Mouse (Mus musculus) forebrain, embryonic 13.5 days (tissue): ENCODE data around the gene Senp1. TPM values are rescaled to one million over a fixed set of nuclear protein-coding genes. Genes with fewer than 3 reads are reported as not detected.

ENCODE experiments used
- ATAC-seq: fragments of 200-750 bp; cut with Nextera tagmentation; 2 replicates; pipeline ENCODE4 v1.8.0; 2017
- H3K27ac ChIP-seq: fragments of 300-500 bp; sonication (generic); 2 replicates; pipeline ENCODE4 v1.5.1; 2015; ENCODE audit warnings: inconsistent platforms, mild to moderate bottlenecking, moderate library complexity
- H3K27me3 ChIP-seq: fragments of 300-500 bp; sonication (generic); 2 replicates; pipeline ENCODE4 v1.6.1; 2015; ENCODE audit warnings: mild to moderate bottlenecking, inconsistent platforms
- H3K36me3 ChIP-seq: fragments of 300-500 bp; sonication (generic); 2 replicates; pipeline ENCODE4 v1.6.1; 2015; ENCODE audit warnings: mild to moderate bottlenecking, inconsistent platforms; ENCODE audit not compliant: poor library complexity, severe bottlenecking
- H3K4me1 ChIP-seq: fragments of 300-500 bp; sonication (generic); 2 replicates; pipeline ENCODE4 v1.6.1; 2015; ENCODE audit warnings: inconsistent platforms
- H3K4me2 ChIP-seq: fragments of 300-500 bp; sonication (generic); 2 replicates; pipeline ENCODE4 v1.6.1; 2015; ENCODE audit warnings: inconsistent platforms, mild to moderate bottlenecking, moderate library complexity
- H3K4me3 ChIP-seq: fragments of 300-500 bp; sonication (generic); 2 replicates; pipeline ENCODE4 v1.5.1; 2015; ENCODE audit warnings: mild to moderate bottlenecking, inconsistent platforms
- H3K9ac ChIP-seq: fragments of 300-500 bp; sonication (generic); 2 replicates; pipeline ENCODE4 v1.6.1; 2015; ENCODE audit warnings: mild to moderate bottlenecking, inconsistent platforms
- H3K9me3 ChIP-seq: fragments of 300-500 bp; sonication (generic); replicated peaks from 2 replicates; pipeline ENCODE4 v1.6.1; 2016; ENCODE audit warnings: inconsistent platforms
- WGBS: fragments of 180-500 bp; shearing (Covaris S2); methylation state at CpG from one replicate; pipeline ENCODE4 v1.1.7; 2015; 5-methylcytosine and 5-hydroxymethylcytosine counted together
- polyA plus RNA-seq: library from polyadenylated mRNA; unstranded; fragments of >200 nt; fragmentation: Nextera tagmentation; extraction: Ambion mirVana; gene quantifications from 2 replicates; pipeline ENCODE4 v1.2.1, GENCODE M21; 2015

Senp1 gene
- polyA plus RNA-seq, 1 experiment from 2014 or later, result 26.7 TPM

DNA sequence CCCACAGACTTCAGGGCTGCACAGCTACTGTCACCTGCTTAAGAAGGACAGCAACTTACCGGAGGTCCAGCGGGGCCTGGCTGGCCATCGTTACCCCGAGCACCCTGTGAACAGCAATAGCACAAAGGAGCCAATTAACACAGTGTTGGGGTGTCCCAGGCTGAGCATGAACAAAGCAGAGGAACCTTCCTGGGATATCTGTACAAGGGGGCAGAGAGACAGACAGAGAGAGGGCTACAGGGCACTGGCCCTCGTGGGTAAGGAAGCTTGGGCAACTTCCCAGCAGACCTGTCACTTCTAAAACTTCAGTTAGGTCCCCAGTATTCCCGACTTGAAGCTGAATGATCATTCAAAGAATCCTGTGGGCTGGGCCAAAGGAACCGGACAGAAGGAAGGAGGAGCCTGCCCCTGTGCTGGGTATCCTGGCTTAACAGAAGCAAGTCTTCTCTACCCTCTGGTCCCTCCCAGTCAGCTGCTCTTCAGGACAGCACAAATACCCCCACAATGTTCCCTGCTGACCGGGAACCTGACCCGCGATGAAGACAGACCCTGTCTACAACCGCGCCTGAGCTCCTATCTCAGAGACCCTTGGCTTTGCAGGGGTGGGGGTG lies 102.2 kb downstream of the Senp1 start:
- no peaks in the 10 kb centered on the region for H3K9me3 ChIP-seq
- H3K27ac ChIP-seq, result peak overlapping the region; percentile 97
- no peak for ATAC-seq
- WGBS, result 5% methylated on average over 12 of the region's 12 CpGs
- H3K4me1 ChIP-seq, result peaks cover 54% of the 10 kb centered on the region
- H3K4me3 ChIP-seq, result no peak overlapping the region
- H3K9ac ChIP-seq, result peak overlapping the region; percentile 12
- H3K27me3 ChIP-seq, result no peaks in the 10 kb centered on the region
- H3K36me3 ChIP-seq, result peaks cover 47% of the 10 kb centered on the region
- H3K4me2 ChIP-seq, result no peak overlapping the region

DNA sequence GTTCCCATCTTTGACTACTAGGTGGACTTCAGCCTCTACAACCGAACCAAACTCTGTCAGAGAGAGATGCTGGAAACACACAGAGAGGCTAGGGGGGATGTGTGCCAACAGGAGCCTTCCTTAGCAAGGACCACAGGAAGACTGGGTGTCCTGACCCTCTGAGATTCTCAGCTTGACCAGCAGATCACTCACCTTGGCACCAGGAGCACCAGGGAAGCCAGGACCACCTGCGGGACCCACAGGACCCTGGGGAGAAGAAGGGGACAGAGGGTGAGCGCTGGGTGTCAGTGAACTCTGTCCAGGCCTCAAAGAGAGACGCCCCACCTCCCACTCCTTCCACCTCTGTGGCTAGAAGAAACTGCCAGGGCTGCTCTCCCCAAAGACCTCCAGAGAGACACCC lies 102.8 kb downstream of the Senp1 start:
- Histone ChIP-seq H3K4me2 (peak overlapping the region; percentile 49), H3K9me3 (no peaks in the 10 kb centered on the region), H3K9ac (peak overlapping the region; percentile 12), H3K27me3 (no peaks in the 10 kb centered on the region), H3K27ac (peak overlapping the region; percentile 97), H3K4me1 (peaks cover 51% of the 10 kb centered on the region), H3K36me3 (peaks cover 49% of the 10 kb centered on the region), H3K4me3 (no peak overlapping the region)
- 10% methylated on average over 4 of the region's 4 CpGs for WGBS
- no peak for ATAC-seq

DNA sequence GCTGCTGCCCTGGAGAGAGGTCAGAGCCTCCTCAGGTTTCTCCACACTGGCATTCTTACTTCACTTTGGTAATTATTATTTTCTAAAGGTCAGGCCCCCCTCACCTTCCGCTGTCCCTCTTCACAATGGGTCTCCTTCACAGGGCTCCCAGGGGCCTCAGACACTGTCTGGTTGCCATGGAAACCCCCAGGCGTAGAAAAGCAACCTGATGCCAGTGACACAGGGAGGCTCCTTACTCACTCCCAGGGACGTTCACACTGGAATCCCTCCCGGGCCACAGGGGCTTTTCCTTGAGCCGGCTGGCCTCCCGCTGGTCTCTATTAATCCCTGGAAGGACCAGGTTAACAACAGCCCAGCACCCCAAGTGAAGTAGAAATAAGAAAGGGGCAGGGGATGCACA lies 103.4 kb downstream of the Senp1 start:
- WGBS, result 0% methylated on average over 6 of the region's 6 CpGs
- peaks cover 51% of the 10 kb centered on the region for H3K4me1 ChIP-seq
- H3K27ac ChIP-seq, result peak overlapping the region; percentile 97
- peaks cover 51% of the 10 kb centered on the region for H3K36me3 ChIP-seq
- no peaks in the 10 kb centered on the region for H3K27me3 ChIP-seq
- no peaks in the 10 kb centered on the region for H3K9me3 ChIP-seq
- H3K4me2 ChIP-seq, result peak overlapping the region; percentile 49
- peak overlapping the region; percentile 12; the same call in 1 of the 2 replicates for H3K9ac ChIP-seq
- ATAC-seq, result no peak
- H3K4me3 ChIP-seq, result no peak overlapping the region

DNA sequence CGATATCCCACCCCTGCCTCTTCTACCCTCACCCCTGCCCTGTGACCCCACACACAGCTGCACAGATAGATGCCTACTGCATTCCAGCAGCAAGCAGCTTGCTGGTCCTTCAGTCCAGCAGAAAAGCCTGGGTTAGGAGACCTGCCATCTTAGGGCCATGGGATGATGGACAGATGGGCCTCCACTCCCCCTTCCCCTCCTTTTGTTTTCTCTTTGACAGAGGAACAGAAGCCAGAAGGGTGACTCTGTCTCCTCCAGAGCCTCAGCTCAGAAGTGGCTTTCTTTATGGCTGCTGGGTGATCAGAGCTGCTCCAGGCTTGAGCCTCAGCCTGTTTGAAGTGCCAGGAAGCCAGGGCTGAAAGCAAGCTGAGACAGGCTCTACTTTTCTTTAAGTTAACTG lies 104.0 kb downstream of the Senp1 start:
- no peak for ATAC-seq
- H3K36me3 ChIP-seq, result peaks cover 51% of the 10 kb centered on the region

More for the DNA sequence above, 104.0 kb downstream of the Senp1 start:
- Histone ChIP-seq H3K4me1 (peaks cover 51% of the 10 kb centered on the region), H3K27ac (peak overlapping the region; percentile 97), H3K4me2 (peak overlapping the region; percentile 49; the same call in 1 of the 2 replicates), H3K9me3 (no peaks in the 10 kb centered on the region), H3K9ac (0 out of 2 replicates have a peak overlapping the region, but pooled peaks have one; percentile 12), H3K27me3 (no peaks in the 10 kb centered on the region), H3K4me3 (no peak overlapping the region)
- 21% methylated on average over 1 of the region's 1 CpGs for WGBS

Other genes with a start within 250 kb of the Senp1 start
- gene Hdac7, start 249.2 kb downstream of the Senp1 start, polyA plus RNA-seq, result 20.3 and 23.3 TPM in 2 replicates
- gene Vdr, start 183.1 kb downstream of the Senp1 start, polyA plus RNA-seq, result 0.05 TPM in 1 of 2 replicates, not detected in the other
- gene Tmem106c, start 129.5 kb downstream of the Senp1 start, polyA plus RNA-seq, result 46.9 and 56.2 TPM in 2 replicates
- gene Col2a1, start 89.0 kb downstream of the Senp1 start, polyA plus RNA-seq, result 31.8 and 39.6 TPM in 2 replicates
- 57.7 and 67.5 TPM in 2 replicates for gene Pfkm, start 1.2 kb downstream of the Senp1 start, polyA plus RNA-seq
- 41.4 and 45.8 TPM in 2 replicates for gene Asb8, start 71.9 kb upstream of the Senp1 start, polyA plus RNA-seq
- gene Ccdc184, start 73.4 kb upstream of the Senp1 start, polyA plus RNA-seq, result 19.4 and 25.6 TPM in 2 replicates
- gene Olfr288, start 101.8 kb upstream of the Senp1 start, polyA plus RNA-seq, result not detected in 2 replicates
- gene Gm44579, start 127.2 kb upstream of the Senp1 start, polyA plus RNA-seq, result not detected in 2 replicates
- not detected in 2 replicates for gene Olfr287, start 127.3 kb upstream of the Senp1 start, polyA plus RNA-seq
- not detected in 2 replicates for gene Olfr286, start 140.7 kb upstream of the Senp1 start, polyA plus RNA-seq
- gene H1fnt, start 163.5 kb upstream of the Senp1 start, polyA plus RNA-seq, result not detected in 2 replicates
- gene Zfp641, start 202.4 kb upstream of the Senp1 start, polyA plus RNA-seq, result 1.8 and 2.6 TPM in 2 replicates
- gene Olfr285, start 223.6 kb upstream of the Senp1 start, polyA plus RNA-seq, result not detected in 2 replicates
- not detected in 2 replicates for gene Olfr284, start 247.2 kb upstream of the Senp1 start, polyA plus RNA-seq